Mouse (Mus musculus) heart, postnatal 0 days (tissue): ENCODE measurements around the gene Slco4a1.

ENCODE experiments used
- CTCF ChIP-seq: IDR thresholded peaks from 2 replicates; pipeline ENCODE4 v1.5.1; 2016; ENCODE audit warnings: antibody characterized with exemption, control low read depth, low read depth
- EP300 ChIP-seq: IDR thresholded peaks from 2 replicates; pipeline ENCODE4 v1.6.1; 2016; ENCODE audit warnings: antibody characterized with exemption, low read depth

DNA sequence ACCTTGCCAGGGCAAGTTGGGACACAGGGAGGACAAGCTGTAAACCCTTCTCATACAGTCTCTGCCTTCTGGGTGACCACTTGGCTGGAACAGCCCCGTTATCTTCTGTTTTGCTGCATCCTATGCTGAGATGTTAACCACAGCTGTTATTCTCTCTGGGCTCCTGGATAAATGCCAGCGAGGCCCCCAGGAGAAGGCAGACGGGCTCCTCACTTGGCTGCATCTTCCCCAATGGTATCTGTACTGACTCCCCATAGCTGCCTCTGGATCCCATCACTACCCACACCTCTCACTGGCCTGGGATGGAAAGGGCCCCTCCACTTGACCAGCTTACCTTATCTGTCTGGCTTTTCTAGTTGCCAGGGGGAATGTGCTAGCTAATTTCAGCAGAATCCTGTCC is 57.0 kb downstream of the Slco4a1 start:
- no peak for TF ChIP-seq CTCF
- no peak for TF ChIP-seq EP300
